Mouse (Mus musculus) adrenal gland, postnatal 4 days (tissue): ENCODE measurements around the gene Iqcj. TPM values are rescaled to one million over a fixed set of nuclear protein-coding genes. Genes with fewer than 3 reads are reported as not detected.

ENCODE experiments used
- DNase-seq, 2 experiments: peaks; one replicate each; pipeline ENCODE4 v3.0.0; 2021 to 2022; ENCODE audit warnings: low spot score in 2 of 2, mixed read lengths in 2 of 2
- long read RNA-seq, 2 experiments: library from polyadenylated mRNA; stranded (forward); transcript quantifications; one replicate each; pipeline ENCODE4 v2.0.0; 2021
- total RNA-seq, 2 experiments: library from RNA; stranded (reverse); gene quantifications; 2 replicates each; pipeline ENCODE4 v1.2.3; 2021

Iqcj gene
- total RNA-seq: not detected
- long read RNA-seq, experiment 1: 0 reads
- long read RNA-seq, experiment 2: 0 reads

GRCm38 (mm10) chr3:67892026-67892705 lies at the start of gene Iqcj, which contains the start of gene Iqschfp:
TSS of gene Iqcj (plus strand) at chr3:67892220.
TSS of gene Iqschfp (plus strand) at chr3:67892232.
- no peak for DNase-seq

GRCm38 (mm10) chr3:67852397-67852796 lies 39.6 kb upstream of the Iqcj start:
- DNase-seq: no peak

GRCm38 (mm10) chr3:67861524-67861923 lies 30.5 kb upstream of the Iqcj start:
- no peak for DNase-seq

GRCm38 (mm10) chr3:67867420-67868065 lies 24.5 kb upstream of the Iqcj start:
- DNase-seq: no peak

GRCm38 (mm10) chr3:67869424-67869823 lies 22.6 kb upstream of the Iqcj start:
- DNase-seq: no peak

- no peak for DNase-seq
Measured at GRCm38 (mm10) chr3:67877253-67877652, 14.8 kb upstream of the Iqcj start.

- no peak for DNase-seq
Measured at GRCm38 (mm10) chr3:67884335-67884734, 7.7 kb upstream of the Iqcj start.

GRCm38 (mm10) chr3:67886176-67886575 lies 5.8 kb upstream of the Iqcj start:
- no peak for DNase-seq

GRCm38 (mm10) chr3:67887251-67887650 lies 4.8 kb upstream of the Iqcj start:
- DNase-seq: no peak

GRCm38 (mm10) chr3:67892768-67893167 lies 748 bp downstream of the Iqcj start:
- no peak for DNase-seq

GRCm38 (mm10) chr3:67902517-67902916 lies 10.5 kb downstream of the Iqcj start:
- no peak for DNase-seq

- DNase-seq: no peak
Measured at GRCm38 (mm10) chr3:67908586-67908985, 16.6 kb downstream of the Iqcj start.

- DNase-seq: no peak
Measured at GRCm38 (mm10) chr3:67918098-67918497, 26.1 kb downstream of the Iqcj start.

- no peak for DNase-seq
Measured at GRCm38 (mm10) chr3:67918634-67919259, 26.7 kb downstream of the Iqcj start.

- no peak for DNase-seq
Measured at GRCm38 (mm10) chr3:67923095-67923494, 31.1 kb downstream of the Iqcj start.

GRCm38 (mm10) chr3:67925453-67925852 lies 33.4 kb downstream of the Iqcj start:
- DNase-seq: no peak

- no peak for DNase-seq
Measured at GRCm38 (mm10) chr3:67930424-67931133, 38.6 kb downstream of the Iqcj start.

GRCm38 (mm10) chr3:67931181-67931580 lies 39.2 kb downstream of the Iqcj start:
- DNase-seq: no peak

- no peak for DNase-seq
Measured at GRCm38 (mm10) chr3:67931914-67932313, 39.9 kb downstream of the Iqcj start.

- no peak for DNase-seq
Measured at GRCm38 (mm10) chr3:67935829-67936228, 43.8 kb downstream of the Iqcj start.

- no peak for DNase-seq
Measured at GRCm38 (mm10) chr3:67947000-67947399, 55.0 kb downstream of the Iqcj start.

- no peak for DNase-seq
Measured at GRCm38 (mm10) chr3:67952517-67952940, 60.5 kb downstream of the Iqcj start.
